Mouse (Mus musculus) embryonic facial prominence, embryonic 12.5 days (tissue): ENCODE data around the gene Gpr68. TPM values are rescaled to one million over a fixed set of nuclear protein-coding genes. Genes with fewer than 3 reads are reported as not detected.

ENCODE experiments used
- ATAC-seq: fragments of 200-750 bp; cut with Nextera tagmentation; 2 replicates; pipeline ENCODE4 v1.8.0; 2017; ENCODE audit not compliant: insufficient number of reproducible peaks, insufficient read depth, low FRiP score, low TSS enrichment
- H3K27ac ChIP-seq: fragments of 300-500 bp; sonication (generic); 2 replicates; pipeline ENCODE4 v1.5.1; 2016; ENCODE audit warnings: mild to moderate bottlenecking
- H3K27me3 ChIP-seq: fragments of 300-500 bp; sonication (generic); 2 replicates; pipeline ENCODE4 v1.6.1; 2016; ENCODE audit warnings: mild to moderate bottlenecking, moderate library complexity
- H3K36me3 ChIP-seq: fragments of 300-500 bp; sonication (generic); 2 replicates; pipeline ENCODE4 v1.6.1; 2016; ENCODE audit warnings: mild to moderate bottlenecking
- H3K4me1 ChIP-seq: fragments of 300-500 bp; sonication (generic); 2 replicates; pipeline ENCODE4 v1.6.1; 2016
- H3K4me2 ChIP-seq: fragments of 300-500 bp; sonication (generic); replicated peaks from 2 replicates; pipeline ENCODE4 v1.6.1; 2016; ENCODE audit warnings: mild to moderate bottlenecking, moderate library complexity
- H3K4me3 ChIP-seq: fragments of 300-500 bp; sonication (generic); 2 replicates; pipeline ENCODE4 v1.5.1; 2016; ENCODE audit warnings: mild to moderate bottlenecking
- H3K9ac ChIP-seq: fragments of 300-500 bp; sonication (generic); 2 replicates; pipeline ENCODE4 v1.6.1; 2016; ENCODE audit warnings: mild to moderate bottlenecking, moderate library complexity
- H3K9me3 ChIP-seq: fragments of 300-500 bp; sonication (generic); 2 replicates; pipeline ENCODE4 v1.6.1; 2016; ENCODE audit warnings: mild to moderate bottlenecking, moderate library complexity
- WGBS: fragments of 180-500 bp; shearing (Covaris S2); methylation state at CpG from one replicate; pipeline ENCODE4 v1.1.7; 2016; 5-methylcytosine and 5-hydroxymethylcytosine counted together
- polyA plus RNA-seq: library from polyadenylated mRNA; unstranded; fragments of >200 nt; fragmentation: Nextera tagmentation; extraction: Ambion mirVana; gene quantifications from 2 replicates; pipeline ENCODE4 v1.2.1, GENCODE M21; 2016

The Gpr68 gene
- polyA plus RNA-seq, 1 experiment from 2014 or later, result 0.06 TPM

DNA sequence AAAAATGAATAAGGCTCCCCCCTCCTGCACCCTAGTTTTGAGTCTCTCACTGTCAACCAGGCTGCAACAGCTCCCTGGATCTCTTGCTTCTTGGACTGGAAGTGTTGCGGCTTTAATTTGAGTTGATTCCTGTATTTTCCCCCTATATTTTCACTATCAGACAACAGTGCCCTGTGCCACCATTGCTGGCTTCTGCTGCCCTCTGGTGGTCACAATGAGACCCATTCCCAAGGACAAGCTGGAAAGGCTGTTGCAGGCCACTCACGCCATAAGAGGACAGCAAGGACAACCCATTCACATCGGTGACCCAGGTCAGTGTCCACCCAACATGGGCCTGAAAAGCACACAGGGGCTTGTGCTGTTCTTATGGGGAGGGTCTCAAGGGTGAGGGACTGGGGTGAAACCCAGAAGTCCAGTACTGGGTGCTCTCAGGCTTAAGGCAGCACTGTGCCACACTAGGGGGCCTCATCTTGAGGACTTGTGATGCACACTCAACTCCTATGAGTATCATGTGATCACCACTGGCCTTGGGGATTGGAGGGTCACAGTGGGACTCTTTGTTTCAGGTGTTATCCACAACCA is 66.7 kb downstream of the Gpr68 start:
- H3K4me2 ChIP-seq, result no peak overlapping the region
- H3K36me3 ChIP-seq, result no peaks in the 10 kb centered on the region
- no peaks in the 10 kb centered on the region for H3K27me3 ChIP-seq
- H3K27ac ChIP-seq, result no peak overlapping the region
- ATAC-seq, result peak; percentile 47; the same call in 1 of the 2 replicates
- WGBS, result 31% methylated on average over 3 of the region's 3 CpGs
- H3K4me3 ChIP-seq, result no peak overlapping the region
- H3K9ac ChIP-seq, result no peak overlapping the region
- no peaks in the 10 kb centered on the region for H3K9me3 ChIP-seq
- no peaks in the 10 kb centered on the region for H3K4me1 ChIP-seq

DNA sequence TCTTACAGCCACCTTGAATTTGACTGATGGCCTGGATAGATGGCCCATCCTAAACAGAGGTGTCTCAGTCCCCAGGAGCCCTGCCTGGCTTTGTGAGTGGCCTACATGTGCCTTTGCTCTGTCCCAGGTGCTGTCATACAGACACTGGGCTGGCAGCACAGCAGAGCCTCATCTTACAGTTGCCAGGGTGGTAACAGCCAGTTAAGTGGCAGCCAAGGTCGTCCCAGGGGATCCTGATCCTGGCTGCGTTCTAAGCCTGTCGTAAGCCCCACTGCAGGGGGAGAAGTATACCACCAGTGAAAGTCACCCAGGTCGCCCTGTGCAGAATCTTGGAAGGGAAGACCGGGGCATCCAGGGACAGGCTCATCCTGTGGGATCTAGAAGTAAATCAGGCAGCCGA is 68.1 kb downstream of the Gpr68 start:
- Histone ChIP-seq H3K9me3 (no peaks in the 10 kb centered on the region), H3K27me3 (no peaks in the 10 kb centered on the region), H3K36me3 (no peaks in the 10 kb centered on the region), H3K9ac (no peak overlapping the region), H3K4me3 (no peak overlapping the region), H3K4me1 (no peaks in the 10 kb centered on the region), H3K4me2 (no peak overlapping the region), H3K27ac (no peak overlapping the region)
- 80% methylated on average over 6 of the region's 6 CpGs for WGBS
- ATAC-seq, result no peak

DNA sequence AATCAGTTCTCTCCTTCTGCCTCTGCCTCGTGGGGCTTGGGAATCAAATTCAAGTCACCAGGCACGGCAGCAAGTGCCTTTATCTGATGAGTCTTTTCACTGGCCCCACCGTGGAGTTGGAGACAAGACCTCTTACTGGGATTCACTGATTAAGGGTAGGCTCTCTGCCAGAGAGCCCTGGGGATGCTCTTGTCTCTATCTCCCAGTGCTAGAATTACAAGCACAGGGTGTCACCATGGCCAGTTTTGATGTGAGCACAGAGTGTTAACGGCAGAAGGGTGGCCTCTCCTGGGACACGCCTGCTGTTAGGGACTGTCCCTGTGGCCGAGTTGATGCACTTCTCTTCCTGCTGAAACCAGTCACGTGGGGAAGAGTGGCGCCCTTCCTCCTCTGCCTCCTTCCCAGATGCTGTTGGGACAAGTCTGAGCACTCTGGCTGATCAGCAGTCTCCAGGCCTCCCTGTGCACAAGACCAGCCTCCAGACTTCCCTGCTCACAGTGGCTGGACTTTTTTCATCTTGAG is 68.9 kb downstream of the Gpr68 start:
- Histone ChIP-seq H3K27me3 (no peaks in the 10 kb centered on the region), H3K4me2 (no peak overlapping the region), H3K9me3 (no peaks in the 10 kb centered on the region), H3K27ac (no peak overlapping the region), H3K9ac (no peak overlapping the region), H3K4me1 (no peaks in the 10 kb centered on the region), H3K4me3 (no peak overlapping the region), H3K36me3 (no peaks in the 10 kb centered on the region)
- WGBS, result 36% methylated on average over 8 of the region's 8 CpGs
- ATAC-seq, result no peak

DNA sequence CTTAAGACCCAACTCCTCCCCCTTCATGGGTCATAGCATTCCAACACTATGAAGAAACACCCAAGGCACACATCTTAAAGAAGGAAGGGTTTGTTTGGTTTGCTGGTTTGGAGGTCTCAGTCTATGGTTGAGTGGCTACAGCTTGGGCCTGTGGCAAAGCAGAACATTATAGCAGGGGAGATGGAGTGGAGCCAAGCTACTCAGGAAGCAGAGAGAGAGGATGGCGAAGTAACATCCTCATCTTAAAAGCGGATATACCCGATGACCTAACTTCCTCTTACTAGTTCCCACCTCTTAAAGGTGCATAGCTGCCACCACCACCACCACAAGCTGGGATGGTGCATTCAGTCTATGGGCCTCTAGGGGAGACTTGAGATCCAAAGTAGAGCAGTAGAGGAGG is 70.8 kb downstream of the Gpr68 start:
- ATAC-seq, result no peak
- Histone ChIP-seq H3K27me3 (no peaks in the 10 kb centered on the region), H3K27ac (no peak overlapping the region), H3K4me2 (no peak overlapping the region), H3K4me3 (no peak overlapping the region), H3K9me3 (no peaks in the 10 kb centered on the region; the same call in 1 of the 2 replicates), H3K36me3 (no peaks in the 10 kb centered on the region), H3K9ac (no peak overlapping the region), H3K4me1 (no peaks in the 10 kb centered on the region)
- WGBS, result 91% methylated on average over 3 of the region's 3 CpGs

DNA sequence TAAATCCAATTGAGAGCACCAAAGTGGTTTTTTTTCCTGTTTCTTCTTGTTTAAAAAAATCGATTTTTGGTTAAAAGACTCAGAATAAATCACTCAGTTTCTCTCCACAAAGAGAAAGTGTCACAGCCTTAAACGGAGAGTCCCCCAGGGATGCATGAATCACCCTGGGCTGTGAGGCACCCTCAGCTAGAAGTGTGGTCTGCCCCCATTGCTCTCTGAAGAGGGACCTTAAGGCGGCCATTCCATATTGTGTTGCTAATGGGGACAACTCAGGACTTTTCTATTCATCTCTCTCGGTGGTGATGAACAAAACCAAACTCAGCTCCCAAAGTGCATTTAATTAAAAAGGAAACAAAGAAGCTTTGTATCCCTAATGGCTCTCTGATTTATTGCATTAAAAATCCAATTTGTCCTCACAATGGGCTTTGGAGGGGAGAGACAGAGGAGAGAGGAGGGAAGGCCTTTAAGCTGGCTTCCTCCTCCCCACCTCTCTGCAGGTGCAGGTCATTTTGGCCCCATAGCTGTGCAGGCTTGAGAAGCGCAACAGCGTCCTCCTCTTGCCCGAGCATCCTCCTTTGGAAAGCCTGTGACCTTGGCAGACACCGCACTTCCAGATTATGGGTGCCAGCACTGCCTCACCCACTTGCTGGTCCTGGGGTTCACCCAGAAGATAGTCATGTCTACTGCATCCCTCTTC is 76.2 kb downstream of the Gpr68 start:
- 40% methylated on average over 8 of the region's 8 CpGs for WGBS
- H3K4me2 ChIP-seq, result no peak overlapping the region
- H3K27me3 ChIP-seq, result no peaks in the 10 kb centered on the region
- ATAC-seq, result no peak
- no peaks in the 10 kb centered on the region for H3K36me3 ChIP-seq
- no peak overlapping the region for H3K27ac ChIP-seq
- H3K9me3 ChIP-seq, result no peaks in the 10 kb centered on the region; the same call in 1 of the 2 replicates
- no peak overlapping the region for H3K4me3 ChIP-seq
- H3K9ac ChIP-seq, result no peak overlapping the region
- no peaks in the 10 kb centered on the region for H3K4me1 ChIP-seq

DNA sequence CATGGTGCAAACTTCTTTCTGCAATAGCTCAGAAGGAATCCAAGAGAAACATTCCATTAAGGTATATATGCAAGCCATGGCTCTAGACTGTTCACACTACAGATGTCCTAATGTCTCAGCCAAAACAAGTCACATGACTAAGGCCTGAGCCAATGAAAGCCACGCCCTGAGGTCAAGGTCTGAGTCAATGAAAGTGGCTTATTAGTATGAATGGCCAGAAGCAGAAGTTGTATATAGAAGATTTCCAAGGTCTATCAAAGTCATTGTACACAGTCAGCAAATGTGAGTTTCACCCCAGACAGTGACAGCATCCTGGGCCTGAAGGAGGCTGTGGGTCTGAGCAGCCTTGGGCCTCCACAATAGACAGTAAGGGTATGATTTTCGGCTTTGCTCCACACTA is 77.0 kb downstream of the Gpr68 start:
- Histone ChIP-seq H3K4me3 (no peak overlapping the region), H3K4me1 (no peaks in the 10 kb centered on the region), H3K36me3 (no peaks in the 10 kb centered on the region), H3K27me3 (no peaks in the 10 kb centered on the region), H3K9ac (no peak overlapping the region), H3K9me3 (no peaks in the 10 kb centered on the region; the same call in 1 of the 2 replicates), H3K4me2 (no peak overlapping the region), H3K27ac (no peak overlapping the region)
- no peak for ATAC-seq
- 73% methylated on average over 2 of the region's 2 CpGs for WGBS

Other genes starting within 250 kb of the Gpr68 start
- gene Rps6ka5, start 181.2 kb downstream of the Gpr68 start, polyA plus RNA-seq, result 5.7 and 7.2 TPM in 2 replicates
- 1.7 and 2.2 TPM in 2 replicates for gene Dglucy, start 129.1 kb downstream of the Gpr68 start, polyA plus RNA-seq
- 6.6 and 6.7 TPM in 2 replicates for gene Ccdc88c, start 120.9 kb upstream of the Gpr68 start, polyA plus RNA-seq
- gene Ppp4r3a, start 175.5 kb upstream of the Gpr68 start, polyA plus RNA-seq, result 65.7 and 66.6 TPM in 2 replicates